Comparison of ENCODE assay signal across 22 mouse cellular contexts in the genomic region with DNA sequence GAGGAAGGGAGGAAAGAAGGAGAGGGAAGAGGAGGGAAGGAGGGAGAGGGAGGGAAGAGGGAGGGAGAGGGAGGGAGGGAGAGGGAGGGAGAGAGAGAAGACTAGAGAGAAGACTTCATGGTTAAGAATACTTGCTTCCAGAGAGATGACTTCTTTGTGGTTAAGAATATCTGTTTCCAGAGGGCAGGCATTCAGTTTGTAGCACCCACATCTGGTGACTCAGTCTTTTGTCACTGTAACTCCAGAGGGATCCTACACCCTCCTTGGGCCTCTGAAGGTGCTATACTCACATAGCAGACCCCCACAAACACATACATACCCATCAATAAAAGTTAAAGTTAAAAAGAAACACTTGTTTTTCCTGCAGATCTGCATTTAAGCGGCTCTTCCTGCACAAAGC. TPM values are rescaled to one million over a fixed set of nuclear protein-coding genes. Genes with fewer than 3 reads are reported as not detected.
DNase-seq lines count a peak whose midpoint lies in the region; ATAC-seq and TF ChIP-seq lines count a peak whose summit lies in the region.
"Had no signal": no experiment of that assay in that cellular context is flagged by ENCODE, and none has a peak within 500 bp of the region (broad histone marks: within the 10 kb centered on the region; RNA-seq: fewer than 3 reads in every experiment).

No protein-coding gene starts in this region.

- H3ac ChIP-seq in C2C12 (ENCODE audit: control insufficient read depth, insufficient read length, low read depth) (no peak overlapping the region), myocyte (ENCODE audit: control insufficient read depth, insufficient read length) (no peak overlapping the region)

- H3K27me3 ChIP-seq in C2C12 (ENCODE audit: control insufficient read depth, insufficient read depth, insufficient read length) (no peaks in the 10 kb centered on the region), myocyte (ENCODE audit: control insufficient read depth, insufficient read depth, insufficient read length) (no peaks in the 10 kb centered on the region)
- H3K27me3 ChIP-seq in forebrain, embryonic 12.5 days = no peaks in the 10 kb centered on the region
- H3K27me3 ChIP-seq: CH12.LX, Patski had no signal

- no peaks in the 10 kb centered on the region for H3K9me3 ChIP-seq in forebrain, embryonic 12.5 days
- H3K9me3 ChIP-seq: G1E had no signal

- no peak overlapping the region for H3K27ac ChIP-seq in forebrain, embryonic 12.5 days

- peak; percentile 53 for DNase-seq in 3T3-L1 (ENCODE audit: low read depth, low spot score)
- peak; percentile 26 for DNase-seq in brain, adult 2 months (ENCODE audit: low read depth, low spot score)
- DNase-seq in lung, postnatal 4 days = no peak
- DNase-seq in embryo, embryonic 9.5 days (ENCODE audit: extremely low spot score) = no peak
- no peak for DNase-seq in layer of hippocampus, postnatal 14 days (ENCODE audit: low spot score in 2 of 2)
- DNase-seq: adrenal gland, adult 8-10 months; adrenal gland, postnatal 25 days; adrenal gland, postnatal 36 days; B cell, adult 2 months; cerebellum, adult 11 months; cerebellum, adult 11-12 months; cerebellum, adult 18-20 months; cerebellum, adult 2 months; cerebellum, adult 8-10 months had no signal

- H3K9ac ChIP-seq in forebrain, embryonic 12.5 days = no peak overlapping the region

- H3K36me3 ChIP-seq in C2C12 (ENCODE audit: control insufficient read depth, insufficient read depth) (peaks cover 74% of the 10 kb centered on the region), myocyte (ENCODE audit: control insufficient read depth, insufficient read depth) (peaks cover 33% of the 10 kb centered on the region)
- H3K36me3 ChIP-seq in forebrain, embryonic 12.5 days (replicated peaks) = peaks cover 100% of the 10 kb centered on the region

- no peaks in the 10 kb centered on the region for H3K79me2 ChIP-seq in C2C12 (ENCODE audit: control insufficient read depth, insufficient read depth)
- no peaks in the 10 kb centered on the region for H3K79me2 ChIP-seq in myocyte (ENCODE audit: control insufficient read depth, insufficient read depth)

- peak overlapping the region; percentile 44 for H3K4me2 ChIP-seq in myocyte (ENCODE audit: low read depth)
- H3K4me2 ChIP-seq in forebrain, embryonic 12.5 days = no peak overlapping the region

- no peak for TF ChIP-seq POLR2A in myocyte (IDR thresholded peaks at IDR 0.05; ENCODE audit: insufficient read length, low read depth)

- no peak for ATAC-seq in forebrain, embryonic 12.5 days (ENCODE audit: low FRiP score)
- ATAC-seq: activated CD4-positive, CD25-positive, alpha-beta regulatory T cell, adult 4 months; CD4-positive, CD25-positive, alpha-beta regulatory T cell, adult 4 months; Patski had no signal

- no peaks in the 10 kb centered on the region for H3K79me3 ChIP-seq in C2C12 (ENCODE audit: low read depth)

- TF ChIP-seq CTCF in C2C12 (IDR thresholded peaks at IDR 0.05; ENCODE audit: control insufficient read depth, insufficient read depth, insufficient read length) = no peak

- no peaks in the 10 kb centered on the region for H3K4me1 ChIP-seq in forebrain, embryonic 12.5 days

- H3K4me3 ChIP-seq in C2C12 (ENCODE audit: insufficient read depth, poor library complexity, severe bottlenecking) = no peak overlapping the region
- no peak overlapping the region for H3K4me3 ChIP-seq in myocyte
- no peak overlapping the region for H3K4me3 ChIP-seq in forebrain, embryonic 12.5 days (replicated peaks)

- WGBS in forebrain, embryonic 12.5 days = 90% methylated on average over 1 of the region's 1 CpGs

TF ChIP-seq in C2C12, 6 proteins besides CTCF, POLR2A, EP300 and RAD21:
- no peak for TF ChIP-seq CEBPB (IDR thresholded peaks at IDR 0.05; ENCODE audit: low read depth)
- TF ChIP-seq MAX (IDR thresholded peaks at IDR 0.05) = no peak
- peak; percentile 75 for TF ChIP-seq FOSL1 (IDR thresholded peaks at IDR 0.05; ENCODE audit: insufficient read depth, low read length, poor library complexity, severe bottlenecking)

TF ChIP-seq in myocyte, 11 proteins besides CTCF, POLR2A, EP300 and RAD21:
- no peak for TF ChIP-seq MYOG (IDR thresholded peaks at IDR 0.05; ENCODE audit: control insufficient read depth in 1 of 3, insufficient read depth in 1 of 3, insufficient read length in 2 of 3, low read depth in 2 of 3)
- TF ChIP-seq POLR2AphosphoS2 (IDR thresholded peaks at IDR 0.05; ENCODE audit: insufficient read length, low read depth) = no peak
- TF ChIP-seq CEBPB (IDR thresholded peaks at IDR 0.05; ENCODE audit: insufficient read depth, poor library complexity, severe bottlenecking) = no peak
- no peak for TF ChIP-seq MYOD1 (IDR thresholded peaks at IDR 0.05; ENCODE audit: control insufficient read depth in 1 of 3, insufficient read length in 2 of 3, low read depth in 2 of 3)
- no peak for TF ChIP-seq MAX (IDR thresholded peaks at IDR 0.05; ENCODE audit: low read depth)
- no peak for TF ChIP-seq USF1 (IDR thresholded peaks at IDR 0.05; ENCODE audit: low read depth)
- no peak for TF ChIP-seq SRF (IDR thresholded peaks at IDR 0.05; ENCODE audit: control insufficient read depth, insufficient read length, low read depth)
- TF ChIP-seq E2F4 (IDR thresholded peaks at IDR 0.05; ENCODE audit: insufficient read depth) = no peak
- TF ChIP-seq TCF12 (IDR thresholded peaks at IDR 0.05; ENCODE audit: insufficient read depth, poor library complexity, severe bottlenecking) = no peak

RNA-seq across cellular contexts. Expression of a gene that starts 15.1 kb away (rescaled TPM):
- polyA plus RNA-seq in C2C12 (2012; fragmentation: generic; extraction: Trizol) = 105 TPM
- 180 TPM for polyA plus RNA-seq in myocyte (2012; fragmentation: generic; extraction: Trizol)
- 10 to 100 TPM; 84.9 to 96.2 TPM for total RNA-seq in layer of hippocampus, postnatal 14 days (2021)
- polyA plus RNA-seq in forebrain, embryonic 12.5 days (2016; fragmentation: Nextera tagmentation; extraction: Ambion mirVana) = 76.7 and 77.1 TPM in 2 replicates

RNA-seq across cellular contexts. Expression of a gene that starts 19.6 kb away (rescaled TPM):
- polyA plus RNA-seq in C2C12 (2012; fragmentation: generic; extraction: Trizol) = 11.2 TPM
- 15.2 TPM for polyA plus RNA-seq in myocyte (2012; fragmentation: generic; extraction: Trizol)
- 10 to 100 TPM; 16.0 to 18.1 TPM for total RNA-seq in layer of hippocampus, postnatal 14 days (2021)
- polyA plus RNA-seq in forebrain, embryonic 12.5 days (2016; fragmentation: Nextera tagmentation; extraction: Ambion mirVana) = 3.2 and 4.4 TPM in 2 replicates

RNA-seq across cellular contexts. Expression of a gene that starts 30.2 kb away (rescaled TPM):
- polyA plus RNA-seq in C2C12 (2012; fragmentation: generic; extraction: Trizol) (73.0 TPM), myocyte (2012; fragmentation: generic; extraction: Trizol) (62.3 TPM)
- total RNA-seq in layer of hippocampus, postnatal 14 days (2021) = 10 to 100 TPM; 33.9 to 36.7 TPM
- polyA plus RNA-seq in forebrain, embryonic 12.5 days (2016; fragmentation: Nextera tagmentation; extraction: Ambion mirVana) = 31.5 and 35.3 TPM in 2 replicates

RNA-seq across cellular contexts. Expression of a gene that starts 44.1 kb away (rescaled TPM):
- polyA plus RNA-seq in C2C12 (2012; fragmentation: generic; extraction: Trizol) = 0.04 TPM
- 0.02 TPM for polyA plus RNA-seq in myocyte (2012; fragmentation: generic; extraction: Trizol)
- total RNA-seq in layer of hippocampus, postnatal 14 days (2021) = 1 to 10 TPM; 5.1 to 5.2 TPM
- polyA plus RNA-seq in forebrain, embryonic 12.5 days (2016; fragmentation: Nextera tagmentation; extraction: Ambion mirVana) = 3.2 and 4.6 TPM in 2 replicates
- total RNA-seq: CH12.LX had no signal
- polyA plus RNA-seq: CD4-positive, CD25-positive, alpha-beta regulatory T cell, adult 4 months had no signal

RNA-seq across cellular contexts. Expression of a gene that starts 45.1 kb away (rescaled TPM):
- polyA plus RNA-seq in C2C12 (2012; fragmentation: generic; extraction: Trizol) (118 TPM), myocyte (2012; fragmentation: generic; extraction: Trizol) (108 TPM)
- total RNA-seq in layer of hippocampus, postnatal 14 days (2021) = 10 to 100 TPM; 89.1 to 96.7 TPM
- polyA plus RNA-seq in forebrain, embryonic 12.5 days (2016; fragmentation: Nextera tagmentation; extraction: Ambion mirVana) = 89.4 and 110 TPM in 2 replicates

Comparison
In these comparisons a context has a peak if more than half of its experiments do, and no peak if none do; other contexts are left out.
1. DNase-seq: peak in 3T3-L1 (single experiment) and brain, adult 2 months (single experiment); none in lung, postnatal 4 days (0 of 2), embryo, embryonic 9.5 days (single experiment) and layer of hippocampus, postnatal 14 days (0 of 2).